Mouse (Mus musculus) hindbrain, embryonic 13.5 days (tissue): Measurements from ENCODE around the gene Gm26920. TPM values are rescaled to one million over a fixed set of nuclear protein-coding genes. Genes with fewer than 3 reads are reported as not detected.

Source experiments
- ATAC-seq: fragments of 200-750 bp; cut with Nextera tagmentation; 2 replicates; pipeline ENCODE4 v1.8.0; 2017; ENCODE audit warnings: moderate TSS enrichment; ENCODE audit not compliant: low FRiP score
- H3K27ac ChIP-seq: fragments of 300-500 bp; sonication (generic); 2 replicates; pipeline ENCODE4 v1.5.1; 2015; ENCODE audit warnings: inconsistent platforms, mild to moderate bottlenecking, moderate library complexity
- H3K27me3 ChIP-seq: fragments of 300-500 bp; sonication (generic); 2 replicates; pipeline ENCODE4 v1.6.1; 2015; ENCODE audit warnings: mild to moderate bottlenecking, inconsistent platforms
- H3K36me3 ChIP-seq: fragments of 300-500 bp; sonication (generic); 2 replicates; pipeline ENCODE4 v1.6.1; 2015; ENCODE audit warnings: mild to moderate bottlenecking, inconsistent platforms
- H3K4me1 ChIP-seq: fragments of 300-500 bp; sonication (generic); replicated peaks from 2 replicates; pipeline ENCODE4 v1.6.1; 2015; ENCODE audit warnings: inconsistent platforms
- H3K4me2 ChIP-seq: fragments of 300-500 bp; sonication (generic); 2 replicates; pipeline ENCODE4 v1.6.1; 2015; ENCODE audit warnings: inconsistent platforms, mild to moderate bottlenecking, moderate library complexity
- H3K4me3 ChIP-seq: fragments of 300-500 bp; sonication (generic); 2 replicates; pipeline ENCODE4 v1.5.1; 2015; ENCODE audit warnings: mild to moderate bottlenecking, inconsistent platforms
- H3K9ac ChIP-seq: fragments of 300-500 bp; sonication (generic); 2 replicates; pipeline ENCODE4 v1.6.1; 2015; ENCODE audit warnings: mild to moderate bottlenecking, inconsistent platforms
- H3K9me3 ChIP-seq: fragments of 300-500 bp; sonication (generic); 2 replicates; pipeline ENCODE4 v1.6.1; 2016; ENCODE audit warnings: inconsistent platforms
- WGBS: fragments of 180-500 bp; shearing (Covaris S2); methylation state at CpG from one replicate; pipeline ENCODE4 v1.1.7; 2015; 5-methylcytosine and 5-hydroxymethylcytosine counted together
- polyA plus RNA-seq: library from polyadenylated mRNA; unstranded; fragments of >200 nt; fragmentation: Nextera tagmentation; extraction: Ambion mirVana; gene quantifications from 2 replicates; pipeline ENCODE4 v1.2.1, GENCODE M21; 2015

The Gm26920 gene
- polyA plus RNA-seq, 1 experiment from 2014 or later: 1.5 TPM

- Histone ChIP-seq H3K9ac (no peak overlapping the region), H3K4me3 (no peak overlapping the region), H3K4me1 (no peaks in the 10 kb centered on the region), H3K27ac (no peak overlapping the region), H3K36me3 (peaks cover 38% of the 10 kb centered on the region), H3K9me3 (no peaks in the 10 kb centered on the region), H3K4me2 (no peak overlapping the region), H3K27me3 (no peaks in the 10 kb centered on the region)
- ATAC-seq: no peak
- 66% methylated on average over 9 of the region's 9 CpGs for WGBS
Observed at GRCm38 (mm10) chr7:30044354-30044753, 45.9 kb downstream of the Gm26920 start.

- H3K27me3 ChIP-seq: no peaks in the 10 kb centered on the region
- no peak overlapping the region for H3K27ac ChIP-seq
- 94% methylated on average over 12 of the region's 12 CpGs for WGBS
- ATAC-seq: no peak
- peaks cover 32% of the 10 kb centered on the region for H3K36me3 ChIP-seq
- no peak overlapping the region for H3K9ac ChIP-seq
- no peaks in the 10 kb centered on the region for H3K4me1 ChIP-seq
- no peak overlapping the region for H3K4me2 ChIP-seq
- H3K9me3 ChIP-seq: no peaks in the 10 kb centered on the region
- H3K4me3 ChIP-seq: no peak overlapping the region
Observed at GRCm38 (mm10) chr7:30034331-30034730, 55.9 kb downstream of the Gm26920 start.

GRCm38 (mm10) chr7:30031379-30031778, 58.8 kb downstream of the Gm26920 start:
- Histone ChIP-seq H3K27me3 (no peaks in the 10 kb centered on the region), H3K9ac (no peak overlapping the region), H3K4me2 (no peak overlapping the region), H3K9me3 (no peaks in the 10 kb centered on the region), H3K4me3 (no peak overlapping the region), H3K36me3 (peaks cover 21% of the 10 kb centered on the region), H3K27ac (no peak overlapping the region), H3K4me1 (no peaks in the 10 kb centered on the region)
- WGBS: 76% methylated on average over 3 of the region's 3 CpGs
- no peak for ATAC-seq

GRCm38 (mm10) chr7:30030677-30031076, 59.5 kb downstream of the Gm26920 start:
- H3K9ac ChIP-seq: no peak overlapping the region
- H3K27me3 ChIP-seq: no peaks in the 10 kb centered on the region
- H3K4me3 ChIP-seq: no peak overlapping the region
- no peaks in the 10 kb centered on the region for H3K4me1 ChIP-seq
- peaks cover 24% of the 10 kb centered on the region for H3K36me3 ChIP-seq
- no peak overlapping the region for H3K4me2 ChIP-seq
- no peak overlapping the region for H3K27ac ChIP-seq
- no peak for ATAC-seq
- H3K9me3 ChIP-seq: no peaks in the 10 kb centered on the region
- 36% methylated on average over 6 of the region's 6 CpGs for WGBS

GRCm38 (mm10) chr7:30028572-30028971, 61.6 kb downstream of the Gm26920 start:
- no peak for ATAC-seq
- Histone ChIP-seq H3K4me2 (no peak overlapping the region), H3K36me3 (peaks cover 41% of the 10 kb centered on the region), H3K4me1 (no peaks in the 10 kb centered on the region), H3K9ac (no peak overlapping the region), H3K9me3 (no peaks in the 10 kb centered on the region), H3K27me3 (no peaks in the 10 kb centered on the region), H3K4me3 (no peak overlapping the region), H3K27ac (no peak overlapping the region)
- WGBS: 92% methylated on average over 3 of the region's 3 CpGs

GRCm38 (mm10) chr7:30027331-30027730, 62.9 kb downstream of the Gm26920 start:
- 75% methylated on average over 4 of the region's 4 CpGs for WGBS
- no peaks in the 10 kb centered on the region for H3K27me3 ChIP-seq
- no peak overlapping the region for H3K4me2 ChIP-seq
- no peaks in the 10 kb centered on the region for H3K4me1 ChIP-seq
- H3K27ac ChIP-seq: no peak overlapping the region
- H3K4me3 ChIP-seq: no peak overlapping the region
- no peaks in the 10 kb centered on the region for H3K9me3 ChIP-seq
- ATAC-seq: no peak
- no peak overlapping the region for H3K9ac ChIP-seq
- peaks cover 53% of the 10 kb centered on the region for H3K36me3 ChIP-seq

- H3K36me3 ChIP-seq: peaks cover 64% of the 10 kb centered on the region
- H3K9me3 ChIP-seq: no peaks in the 10 kb centered on the region
Observed at GRCm38 (mm10) chr7:30025358-30025757, 64.9 kb downstream of the Gm26920 start.

GRCm38 (mm10) chr7:30023800-30024199, 66.4 kb downstream of the Gm26920 start:
- Histone ChIP-seq H3K4me1 (no peaks in the 10 kb centered on the region), H3K4me2 (no peak overlapping the region), H3K27ac (no peak overlapping the region), H3K4me3 (no peak overlapping the region), H3K27me3 (no peaks in the 10 kb centered on the region), H3K9ac (no peak overlapping the region), H3K36me3 (peaks cover 75% of the 10 kb centered on the region), H3K9me3 (no peaks in the 10 kb centered on the region)
- no peak for ATAC-seq
- 93% methylated on average over 8 of the region's 8 CpGs for WGBS

More at GRCm38 (mm10) chr7:30025358-30025757, 64.9 kb downstream of the Gm26920 start:
- no peak overlapping the region for H3K27ac ChIP-seq
- WGBS: 85% methylated on average over 5 of the region's 5 CpGs
- no peak overlapping the region for H3K4me3 ChIP-seq
- no peaks in the 10 kb centered on the region for H3K4me1 ChIP-seq
- no peak overlapping the region for H3K9ac ChIP-seq
- H3K27me3 ChIP-seq: no peaks in the 10 kb centered on the region
- H3K4me2 ChIP-seq: no peak overlapping the region
- no peak for ATAC-seq

GRCm38 (mm10) chr7:30023324-30023723, 66.9 kb downstream of the Gm26920 start:
- Histone ChIP-seq H3K9ac (no peak overlapping the region), H3K36me3 (peaks cover 78% of the 10 kb centered on the region), H3K4me3 (no peak overlapping the region), H3K4me2 (no peak overlapping the region), H3K27ac (no peak overlapping the region), H3K4me1 (no peaks in the 10 kb centered on the region), H3K9me3 (no peaks in the 10 kb centered on the region), H3K27me3 (no peaks in the 10 kb centered on the region)
- WGBS: 97% methylated on average over 9 of the region's 9 CpGs
- no peak for ATAC-seq

GRCm38 (mm10) chr7:30019543-30019942, 70.7 kb downstream of the Gm26920 start:
- H3K27ac ChIP-seq: no peak overlapping the region
- ATAC-seq: no peak
- no peak overlapping the region for H3K4me2 ChIP-seq
- no peak overlapping the region for H3K9ac ChIP-seq
- 100% methylated on average over 2 of the region's 2 CpGs for WGBS
- H3K4me3 ChIP-seq: no peak overlapping the region
- no peaks in the 10 kb centered on the region for H3K27me3 ChIP-seq
- no peaks in the 10 kb centered on the region for H3K4me1 ChIP-seq
- peaks cover 84% of the 10 kb centered on the region for H3K36me3 ChIP-seq
- no peaks in the 10 kb centered on the region for H3K9me3 ChIP-seq

- Histone ChIP-seq H3K4me2 (no peak overlapping the region), H3K27me3 (no peaks in the 10 kb centered on the region), H3K9ac (no peak overlapping the region), H3K9me3 (no peaks in the 10 kb centered on the region), H3K4me1 (0 out of 2 replicates have a peak, but pooled peaks cover 4% of the 10 kb centered on the region), H3K4me3 (no peak overlapping the region), H3K27ac (no peak overlapping the region), H3K36me3 (peaks cover 71% of the 10 kb centered on the region)
- WGBS: 88% methylated on average over 6 of the region's 6 CpGs
- ATAC-seq: no peak
Observed at GRCm38 (mm10) chr7:30017226-30017625, 73.0 kb downstream of the Gm26920 start.

GRCm38 (mm10) chr7:30012956-30013363, 77.2 kb downstream of the Gm26920 start:
- Histone ChIP-seq H3K4me1 (peaks cover 41% of the 10 kb centered on the region), H3K9ac (no peak overlapping the region; the same call in 1 of the 2 replicates), H3K4me3 (no peak overlapping the region), H3K27ac (no peak overlapping the region; the same call in 1 of the 2 replicates), H3K4me2 (no peak overlapping the region), H3K27me3 (no peaks in the 10 kb centered on the region), H3K9me3 (no peaks in the 10 kb centered on the region), H3K36me3 (peaks cover 42% of the 10 kb centered on the region)
- WGBS: 80% methylated on average over 4 of the region's 4 CpGs
- ATAC-seq: 0 out of 2 replicates have a peak, but pooled peaks have one; percentile 14

- H3K4me3 ChIP-seq: no peak overlapping the region
- WGBS: 80% methylated on average over 10 of the region's 10 CpGs
Observed at GRCm38 (mm10) chr7:30010551-30011195, 79.5 kb downstream of the Gm26920 start.

More at GRCm38 (mm10) chr7:30010551-30011195, 79.5 kb downstream of the Gm26920 start:
- H3K4me1 ChIP-seq: peaks cover 42% of the 10 kb centered on the region
- no peak for ATAC-seq
- H3K9me3 ChIP-seq: no peaks in the 10 kb centered on the region
- no peak overlapping the region for H3K27ac ChIP-seq
- H3K36me3 ChIP-seq: peaks cover 27% of the 10 kb centered on the region
- H3K4me2 ChIP-seq: no peak overlapping the region
- H3K27me3 ChIP-seq: no peaks in the 10 kb centered on the region
- no peak overlapping the region; the same call in 1 of the 2 replicates for H3K9ac ChIP-seq
